Comparison of ENCODE assay signal across 26 mouse cellular contexts in genomic region chr3:121597203-121597602, GRCm38 (mm10).
A peak's percentile ranks its signal among the peaks of the same experiment; 100 is the strongest.
DNase-seq lines count a peak whose midpoint lies in the region; ATAC-seq lines count a peak whose summit lies in the region.
"Had no signal": no experiment of that assay in that cellular context is flagged by ENCODE, and none has a peak within 500 bp of the region (broad histone marks: within the 10 kb centered on the region; RNA-seq: fewer than 3 reads in every experiment).

No protein-coding gene starts in this region.

- no peaks in the 10 kb centered on the region for H3K9me3 ChIP-seq in heart, embryonic 11.5 days (replicated peaks; ENCODE audit: control insufficient read depth, low read length)
- H3K9me3 ChIP-seq in neural tube, embryonic 15.5 days (replicated peaks) = no peaks in the 10 kb centered on the region
- H3K9me3 ChIP-seq: forebrain, embryonic 10.5 days; heart, embryonic 15.5 days; intestine, embryonic 15.5 days; liver, embryonic 15.5 days; stomach, embryonic 15.5 days had no signal

- H3K4me1 ChIP-seq in heart, embryonic 11.5 days (ENCODE audit: control insufficient read depth, insufficient read depth, low read length) = peaks cover 10% of the 10 kb centered on the region; the same call in 1 of the 2 replicates
- H3K4me1 ChIP-seq in neural tube, embryonic 15.5 days = peaks cover 6% of the 10 kb centered on the region

- H3K4me2 ChIP-seq in heart, embryonic 11.5 days = no peak overlapping the region
- H3K4me2 ChIP-seq in neural tube, embryonic 15.5 days = no peak overlapping the region
- H3K4me2 ChIP-seq: heart, embryonic 15.5 days; intestine, embryonic 15.5 days; liver, embryonic 15.5 days; midbrain, embryonic 11.5 days; stomach, embryonic 15.5 days had no signal

- no peaks in the 10 kb centered on the region for H3K36me3 ChIP-seq in heart, embryonic 11.5 days (ENCODE audit: control insufficient read depth, insufficient read depth, low read length)
- H3K36me3 ChIP-seq in neural tube, embryonic 15.5 days = no peaks in the 10 kb centered on the region
- H3K36me3 ChIP-seq: forebrain, embryonic 10.5 days; heart, embryonic 15.5 days; intestine, embryonic 15.5 days; liver, embryonic 15.5 days; stomach, embryonic 15.5 days had no signal

- 81% methylated on average over 5 of the region's 5 CpGs for WGBS in heart, embryonic 11.5 days (ENCODE audit: insufficient replicate concordance)
- 90% methylated on average over 5 of the region's 5 CpGs for WGBS in neural tube, embryonic 15.5 days

- no peak overlapping the region for H3K27ac ChIP-seq in heart, embryonic 11.5 days (ENCODE audit: low read depth, low read length)
- no peak overlapping the region for H3K27ac ChIP-seq in neural tube, embryonic 15.5 days (replicated peaks)
- H3K27ac ChIP-seq: forebrain, embryonic 10.5 days; heart, adult 2 months; heart, embryonic 15.5 days; intestine, embryonic 15.5 days; liver, embryonic 15.5 days; stomach, embryonic 15.5 days had no signal

- H3K27me3 ChIP-seq in heart, embryonic 11.5 days (ENCODE audit: control insufficient read depth, insufficient read depth, low read length) = no peaks in the 10 kb centered on the region
- H3K27me3 ChIP-seq in neural tube, embryonic 15.5 days (replicated peaks) = no peaks in the 10 kb centered on the region
- H3K27me3 ChIP-seq: heart, embryonic 15.5 days; intestine, embryonic 15.5 days; liver, embryonic 15.5 days; stomach, embryonic 15.5 days had no signal

- ATAC-seq in common myeloid progenitor, adult 5-6 weeks (replicated peaks; ENCODE audit: low read depth, poor library complexity, severe bottlenecking) = peak; percentile 83
- ATAC-seq in megakaryocyte, adult 5-6 weeks (ENCODE audit: poor library complexity, severe bottlenecking) = peak; percentile 97
- no peak for ATAC-seq in heart, embryonic 11.5 days (replicated peaks; ENCODE audit: insufficient number of reproducible peaks, low FRiP score, low TSS enrichment)
- no peak for ATAC-seq in neural tube, embryonic 15.5 days (ENCODE audit: low FRiP score)
- ATAC-seq: hindbrain, embryonic 16.5 days; intestine, embryonic 15.5 days had no signal

- DNase-seq in lung, postnatal 4 days = peak; percentile 23 to 41
- no peak for DNase-seq in lung, adult 18-20 months
- DNase-seq in adipocyte (ENCODE audit: low spot score) = no peak
- DNase-seq: cerebellum, adult 11-12 months; cerebellum, postnatal 10 days; forebrain, postnatal 0 days; gastrocnemius, postnatal 14 days; heart, adult 2 months; heart, postnatal 4 days; kidney, adult 8-10 months; kidney, postnatal 14 days; layer of hippocampus, postnatal 36 days; lung, postnatal 14 days; right cerebral cortex, postnatal 25 days; thymus, postnatal 36 days had no signal

- no peak overlapping the region for H3K4me3 ChIP-seq in heart, embryonic 11.5 days (ENCODE audit: low read depth, low read length)
- no peak overlapping the region for H3K4me3 ChIP-seq in neural tube, embryonic 15.5 days (replicated peaks)
- H3K4me3 ChIP-seq: forebrain, embryonic 10.5 days; heart, adult 2 months; heart, embryonic 15.5 days; intestine, embryonic 15.5 days; liver, embryonic 15.5 days; stomach, embryonic 15.5 days had no signal

- no peak overlapping the region for H3K9ac ChIP-seq in heart, embryonic 11.5 days (ENCODE audit: low read depth, low read length)
- H3K9ac ChIP-seq in neural tube, embryonic 15.5 days (replicated peaks) = no peak overlapping the region
- H3K9ac ChIP-seq: forebrain, postnatal 0 days; heart, embryonic 15.5 days; intestine, embryonic 15.5 days; liver, embryonic 15.5 days; stomach, embryonic 15.5 days had no signal

Comparison
In these comparisons a context has a peak if more than half of its experiments do, and no peak if none do; other contexts are left out.
1. DNase-seq: peak in lung, postnatal 4 days (2 of 2); none in lung, adult 18-20 months (0 of 2) and adipocyte (single experiment).
2. ATAC-seq: peak in common myeloid progenitor, adult 5-6 weeks (single experiment) and megakaryocyte, adult 5-6 weeks (single experiment); none in heart, embryonic 11.5 days (single experiment) and neural tube, embryonic 15.5 days (single experiment).